Mouse (Mus musculus) stomach, postnatal 0 days (tissue): ENCODE results near the gene Zmiz1.

Experiments
- CTCF ChIP-seq: IDR thresholded peaks from 2 replicates; pipeline ENCODE4 v1.5.1; 2016; ENCODE audit warnings: antibody characterized with exemption, low read depth, mild to moderate bottlenecking, moderate library complexity
- EP300 ChIP-seq: optimal IDR thresholded peaks from 2 replicates; pipeline ENCODE3; 2016; ENCODE audit warnings: antibody characterized with exemption

GRCm38 (mm10) chr14:25459394-25459997 is 511 bp downstream of the Zmiz1 start:
- TF ChIP-seq CTCF (peak; percentile 70), EP300 (no peak)
